Mouse (Mus musculus): Measurements from ENCODE around the gene Wnt5b.

Wnt5b gene

DNA sequence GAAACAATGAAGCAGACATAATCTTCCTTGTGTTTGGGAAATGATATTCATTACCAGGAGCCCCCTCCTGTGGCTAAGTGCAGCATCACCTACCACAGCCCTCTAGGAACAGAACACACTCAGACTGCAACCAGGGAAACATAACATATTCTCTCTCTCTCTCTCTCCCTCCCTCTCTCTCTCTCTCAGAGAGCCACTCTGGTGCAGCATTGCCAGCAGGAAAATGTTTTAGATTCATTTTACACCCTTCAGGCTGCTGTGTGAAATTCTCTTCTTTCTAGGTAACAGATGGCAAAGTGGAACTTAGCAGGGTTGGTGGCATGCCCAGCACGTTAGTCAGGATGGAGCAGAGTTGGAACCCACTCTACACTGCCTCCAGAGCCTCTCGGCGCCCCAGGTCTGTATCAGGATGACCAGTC lies 22.7 kb downstream of the Wnt5b start:
- DNase-seq: no peak

DNA sequence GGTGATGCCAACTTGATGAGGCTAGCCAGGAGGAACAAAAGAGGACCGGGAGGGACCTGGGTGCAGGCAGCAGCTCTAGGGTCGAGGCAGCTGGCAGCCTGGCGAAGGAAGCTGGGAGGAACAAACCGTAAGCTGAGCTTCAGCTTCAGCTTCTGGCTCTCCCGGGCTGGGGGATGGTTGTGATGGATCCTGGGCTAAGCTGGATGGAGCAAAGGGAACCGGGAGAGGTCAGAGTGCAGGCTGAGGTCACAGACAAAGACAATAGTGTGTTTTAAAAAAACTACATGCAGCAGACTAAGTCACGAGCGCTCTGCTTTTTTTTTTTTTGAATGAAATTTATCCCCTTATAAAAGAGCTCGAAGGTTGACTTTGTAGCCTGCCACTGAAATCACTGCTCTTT lies 23.4 kb downstream of the Wnt5b start:
- no peak for DNase-seq

DNA sequence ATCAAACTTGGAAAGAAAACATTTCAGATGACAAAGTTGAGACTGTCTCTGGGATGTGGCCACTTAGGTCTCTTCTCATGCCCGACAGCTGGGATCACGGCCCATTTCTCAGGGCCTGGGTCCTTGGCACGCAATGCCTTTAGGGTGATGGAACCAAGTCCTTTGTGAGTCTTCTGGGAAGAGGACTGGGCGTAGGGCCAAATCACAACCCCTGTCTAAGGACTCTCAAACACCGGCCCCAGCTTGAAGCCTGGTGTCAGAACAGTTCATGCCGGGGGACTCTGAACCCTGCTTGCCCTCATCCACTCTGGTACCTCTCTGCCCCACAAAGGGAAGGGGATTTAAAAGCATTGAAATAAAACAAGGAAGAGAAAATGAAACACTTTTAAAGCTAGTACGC lies 30.1 kb downstream of the Wnt5b start:
- DNase-seq: no peak

DNA sequence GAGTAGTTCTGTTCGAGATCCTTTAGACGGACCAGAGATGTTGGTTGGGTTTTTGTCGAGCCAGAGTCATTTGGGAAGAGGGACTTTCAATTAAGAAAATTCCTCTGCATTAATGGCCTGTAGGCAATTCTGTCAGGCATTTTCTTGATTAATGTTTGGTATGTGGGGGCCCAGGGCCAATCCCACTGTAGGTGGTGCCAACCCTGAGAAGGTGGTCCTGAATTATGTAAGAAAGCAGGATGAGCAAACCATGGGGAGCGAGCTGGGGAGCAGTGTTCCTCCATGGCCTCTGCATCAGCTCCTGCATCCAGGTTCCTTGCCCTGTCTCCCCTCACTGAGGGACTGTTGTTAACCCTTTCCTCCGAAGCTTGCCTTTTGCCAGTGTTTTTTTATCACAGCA lies 30.7 kb downstream of the Wnt5b start:
- no peak for DNase-seq

DNA sequence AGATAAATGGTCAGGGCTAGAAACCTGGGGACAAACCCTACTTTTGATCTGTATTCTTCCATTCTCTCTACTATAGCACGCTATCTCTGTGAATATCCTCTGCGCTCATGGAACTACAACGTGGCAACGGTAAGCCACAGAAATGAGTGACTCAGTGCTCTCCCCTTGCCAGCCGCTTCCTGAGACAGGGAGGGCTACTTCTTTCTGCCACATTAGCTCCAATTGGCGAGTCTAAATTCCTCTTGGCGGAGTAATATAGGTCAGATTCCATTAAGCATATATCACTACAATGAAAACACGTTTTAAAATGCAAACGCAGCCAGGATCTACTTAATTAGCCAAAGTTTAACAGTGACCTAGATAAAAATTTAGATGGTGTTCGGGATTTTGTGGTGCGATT lies 31.4 kb downstream of the Wnt5b start:
- no peak for DNase-seq

DNA sequence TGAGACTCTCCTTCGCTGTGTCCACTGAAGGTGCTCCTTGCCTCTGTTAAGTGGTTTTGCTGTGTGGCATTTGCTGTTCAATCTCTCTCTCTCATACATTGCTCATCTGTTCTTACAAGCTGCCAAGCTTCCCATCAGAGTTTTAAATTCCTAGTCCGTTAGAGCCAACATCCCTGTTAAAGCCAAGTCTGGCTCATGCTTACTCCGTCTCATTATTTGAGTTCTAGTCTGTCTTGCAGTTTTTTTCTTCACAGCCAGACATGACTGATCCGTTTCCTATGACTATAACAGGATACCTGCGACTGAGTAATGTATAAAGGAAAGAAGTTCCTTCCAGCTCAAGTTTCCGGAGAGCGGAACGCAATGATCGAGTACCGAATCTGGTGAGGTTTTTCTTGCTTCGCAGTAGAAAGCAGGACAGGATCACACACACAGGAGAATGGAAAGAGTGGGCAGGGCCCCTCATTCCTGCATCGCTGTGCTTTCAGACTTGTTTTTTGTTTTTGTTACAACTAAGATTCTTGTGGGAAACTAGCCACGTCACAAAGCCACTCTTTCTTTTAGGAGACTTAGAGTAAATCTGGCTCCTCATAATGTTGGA lies 34.6 kb downstream of the Wnt5b start:
- DNase-seq: no peak

DNA sequence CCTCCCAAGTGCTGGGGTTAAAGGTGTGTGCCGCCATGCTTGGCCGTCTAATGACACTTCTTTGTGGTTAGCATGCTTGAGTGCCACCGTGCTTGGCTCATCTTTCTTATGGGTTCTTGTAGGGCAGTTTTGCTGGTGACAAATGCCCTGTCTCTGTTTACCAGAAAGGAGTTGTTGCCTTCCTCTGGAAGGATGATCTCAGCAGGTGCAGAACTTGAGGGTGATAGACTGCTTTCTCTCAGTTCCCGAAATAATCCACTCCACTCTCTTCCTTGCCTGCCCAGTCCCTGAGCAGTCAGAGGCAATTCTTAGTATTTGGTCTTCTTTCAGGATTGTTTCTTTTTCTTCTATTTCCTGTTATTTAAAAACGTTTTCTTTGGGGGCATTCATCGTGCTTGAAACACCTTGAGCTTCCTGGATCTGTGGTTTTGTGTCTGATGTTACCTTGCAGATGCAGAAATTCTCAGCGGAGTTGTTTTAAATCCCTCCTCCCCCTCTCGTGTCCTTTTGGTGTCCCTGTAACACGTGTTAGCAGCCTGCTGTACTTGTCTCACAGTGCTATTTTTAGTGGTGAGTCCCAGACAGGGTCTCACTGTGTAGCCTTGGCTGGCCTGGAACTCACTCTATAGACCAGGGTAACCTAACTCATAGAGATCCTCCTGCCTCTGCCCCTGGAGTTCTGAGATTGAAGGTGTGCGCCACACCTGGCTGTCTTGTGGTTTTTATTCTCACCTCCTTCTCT lies 35.3 kb downstream of the Wnt5b start:
- DNase-seq: no peak

DNA sequence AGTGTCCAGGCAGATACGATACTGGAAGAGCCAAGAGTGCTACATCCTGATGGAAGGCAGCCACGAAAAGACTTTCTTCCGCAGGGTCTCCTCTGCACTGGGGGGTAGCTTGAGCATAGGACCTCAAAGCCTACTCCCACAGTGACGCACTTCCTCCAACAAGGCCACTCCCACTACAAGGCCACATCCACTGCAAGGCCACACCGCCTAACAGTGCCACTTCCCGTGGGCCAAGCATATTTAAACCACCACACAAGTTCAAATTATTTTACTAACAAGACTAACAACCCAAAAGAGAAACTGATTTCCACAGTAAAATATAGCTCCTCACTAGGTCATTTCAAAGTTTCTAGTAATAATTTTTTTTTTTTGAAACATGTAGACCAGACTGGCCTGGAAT lies 35.9 kb downstream of the Wnt5b start:
- DNase-seq: no peak

DNA sequence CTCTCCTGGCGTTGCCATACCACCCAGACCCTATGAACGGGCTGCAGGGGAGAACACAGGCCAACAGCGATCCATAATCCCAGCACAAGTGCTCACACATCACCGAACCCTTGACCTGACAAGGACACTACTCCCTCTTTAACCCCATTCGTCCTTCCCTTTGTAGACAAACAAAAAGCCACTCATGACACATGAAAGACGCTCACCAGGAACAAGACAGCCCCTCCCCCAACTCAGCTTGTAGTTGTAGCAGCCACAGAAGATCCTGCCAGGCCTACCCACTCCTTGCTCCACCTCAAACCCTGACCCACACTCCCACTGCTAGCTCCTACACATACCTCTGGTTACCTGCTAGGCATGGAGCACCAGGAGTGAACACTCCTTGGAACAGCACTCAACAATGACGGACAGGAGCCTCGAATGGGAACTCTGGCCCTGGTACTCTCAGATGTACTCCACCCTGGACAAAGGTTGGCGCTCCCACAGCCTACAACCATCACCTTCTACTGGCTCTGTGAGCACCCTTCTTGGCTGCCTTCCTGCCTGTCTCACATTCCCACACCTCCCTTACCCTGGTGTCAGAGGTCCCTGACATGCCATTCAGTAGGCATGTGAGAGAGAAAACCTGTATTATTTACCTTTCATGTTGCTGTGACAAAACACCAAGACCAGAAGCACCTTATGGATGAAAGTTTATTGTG lies 38.5 kb downstream of the Wnt5b start:
- peak; percentile 34 for DNase-seq

DNA sequence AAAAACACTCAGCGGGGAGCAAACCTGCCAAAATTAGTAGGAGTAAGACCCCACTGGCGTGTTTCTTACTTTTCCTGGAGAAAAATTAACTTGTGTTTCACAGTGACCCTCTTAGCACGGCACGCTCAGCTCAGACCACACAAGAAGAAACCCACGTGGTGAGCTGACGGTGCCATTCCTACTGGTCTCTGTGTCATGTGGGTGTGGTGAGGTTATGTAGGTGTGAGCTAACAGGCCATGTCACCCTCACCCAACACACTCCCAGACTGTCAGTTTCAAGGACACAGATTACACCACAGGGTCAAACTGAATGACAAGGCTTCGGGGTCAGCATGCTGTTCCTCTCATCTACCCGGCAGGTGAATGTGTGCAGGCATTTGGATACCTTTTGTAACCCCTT lies 39.4 kb downstream of the Wnt5b start:
- no peak for DNase-seq

DNA sequence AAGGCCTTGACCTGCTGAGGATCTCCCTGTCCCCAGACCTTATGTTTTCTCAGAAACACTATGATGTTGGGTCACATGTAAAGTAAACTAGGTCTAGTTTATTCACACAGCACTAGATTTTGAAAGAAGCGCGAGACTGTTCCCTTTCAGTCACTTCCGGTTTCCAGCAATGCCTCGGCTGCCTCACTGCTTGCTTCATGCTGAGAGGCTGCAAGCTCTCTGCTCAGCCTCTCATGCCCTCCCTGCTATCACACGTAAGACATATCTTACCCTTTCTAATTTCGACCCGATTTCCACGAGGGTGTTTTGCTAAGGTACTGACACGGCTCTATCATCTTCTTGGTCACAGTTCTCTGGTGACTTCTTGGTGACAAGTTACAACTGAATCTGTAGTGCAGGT lies 42.1 kb downstream of the Wnt5b start:
- DNase-seq: no peak

DNA sequence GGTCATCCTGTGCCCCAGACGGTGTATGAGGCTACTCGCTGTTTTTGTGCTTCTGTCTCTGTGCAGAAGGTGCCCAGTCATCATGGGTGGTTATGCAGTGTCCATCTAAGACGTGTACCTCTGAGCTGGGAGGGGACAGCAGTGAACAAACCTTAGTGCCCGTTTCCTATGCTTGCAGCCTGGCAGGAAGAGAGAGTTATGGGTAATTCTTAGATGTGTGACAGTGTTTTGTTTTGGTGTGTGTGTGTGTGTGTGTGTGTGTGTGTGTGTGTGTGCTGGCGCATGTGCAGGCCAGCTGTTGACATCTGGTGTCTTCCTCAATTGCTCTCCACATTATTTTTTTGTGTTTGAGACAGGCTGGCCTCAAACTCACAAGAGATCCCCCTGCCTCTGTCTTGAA lies 44.1 kb downstream of the Wnt5b start:
- DNase-seq: no peak

DNA sequence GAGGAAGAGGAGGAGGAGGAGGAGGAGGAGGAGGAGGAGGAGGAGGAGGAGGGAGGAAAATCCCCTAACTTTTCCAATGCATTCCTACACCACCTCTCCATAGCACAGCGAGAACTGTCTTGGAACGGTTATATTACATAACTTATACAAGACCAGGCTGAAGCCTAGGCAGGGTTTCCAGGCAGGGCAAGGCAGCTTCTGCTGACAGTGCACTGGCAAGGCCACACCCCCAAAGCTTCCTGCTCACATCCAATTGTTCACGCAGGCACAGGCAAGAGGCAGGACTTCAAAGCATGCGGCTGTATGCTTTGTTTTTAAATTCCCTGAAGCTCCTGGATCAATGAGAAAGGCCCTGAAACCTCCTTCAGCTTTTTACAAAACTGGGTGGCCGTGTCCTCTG lies 44.9 kb downstream of the Wnt5b start:
- peak; percentile 49 for DNase-seq

DNA sequence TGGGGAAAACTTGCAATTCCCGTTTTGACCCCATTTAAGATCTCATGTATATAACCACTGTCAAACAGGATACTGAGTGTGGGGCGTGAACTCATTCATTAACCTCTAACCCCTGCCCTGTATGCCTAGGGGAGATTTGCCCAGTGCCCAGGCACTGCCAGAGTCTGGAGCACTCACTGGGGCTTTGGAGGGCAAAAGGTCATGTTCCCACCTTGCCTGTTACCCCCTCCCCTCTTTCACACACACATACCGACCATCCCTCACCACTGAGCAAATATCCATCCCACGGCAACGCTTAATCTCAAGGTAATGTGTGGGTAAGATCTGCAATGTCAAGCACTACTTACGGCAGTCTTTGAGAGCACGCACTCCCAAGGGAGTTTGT lies 51.5 kb downstream of the Wnt5b start:
- no peak for DNase-seq

DNA sequence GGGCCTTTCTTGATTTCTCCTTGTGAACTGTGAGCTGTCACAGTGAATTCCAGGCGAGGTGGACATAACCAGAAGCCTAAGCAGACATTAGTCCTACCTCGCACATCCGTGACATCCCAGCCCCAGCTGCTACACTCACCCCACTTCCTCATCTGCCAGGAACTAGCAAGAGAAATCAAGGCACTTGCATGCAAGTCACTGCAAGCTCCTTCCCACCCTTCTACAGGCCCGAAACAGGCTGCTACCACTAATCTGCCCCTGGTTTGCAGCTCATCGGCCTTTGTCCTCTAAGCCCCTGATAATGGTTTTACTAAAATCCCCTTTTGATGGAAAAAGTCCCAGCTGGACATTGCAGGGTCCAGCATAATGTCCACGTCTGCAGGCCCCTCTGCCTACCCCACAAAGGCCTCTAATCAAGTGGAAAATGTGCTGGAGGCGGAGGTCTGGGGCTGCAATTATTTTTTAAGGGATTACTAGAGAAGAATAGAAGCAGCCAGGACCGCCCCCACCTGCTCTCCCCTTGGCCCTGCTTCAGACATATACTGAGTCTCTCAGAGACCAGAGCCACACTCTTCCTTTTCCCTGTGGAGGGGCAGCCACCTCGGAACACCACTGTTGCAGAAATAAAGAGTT lies 52.0 kb downstream of the Wnt5b start:
- DNase-seq: no peak

DNA sequence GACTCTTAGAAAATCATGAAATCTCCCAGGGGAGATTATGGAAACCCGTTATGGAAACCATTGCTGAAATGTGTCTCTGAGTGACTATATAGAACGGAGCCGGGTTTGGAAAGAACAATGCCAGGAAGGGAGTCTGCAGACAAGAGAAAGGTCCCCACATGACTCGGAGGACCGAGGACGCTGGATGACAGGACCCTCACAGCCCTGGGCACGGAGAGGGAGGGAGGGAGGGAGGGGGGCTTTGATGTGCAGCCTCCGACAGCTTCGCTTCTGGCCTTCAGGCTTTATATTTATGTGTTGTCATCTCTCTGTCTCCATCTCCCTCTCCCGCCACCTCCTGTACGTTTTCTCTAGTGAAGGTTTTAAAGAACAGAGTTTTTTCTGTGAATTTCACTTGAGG lies 53.1 kb downstream of the Wnt5b start:
- no peak for DNase-seq

DNA sequence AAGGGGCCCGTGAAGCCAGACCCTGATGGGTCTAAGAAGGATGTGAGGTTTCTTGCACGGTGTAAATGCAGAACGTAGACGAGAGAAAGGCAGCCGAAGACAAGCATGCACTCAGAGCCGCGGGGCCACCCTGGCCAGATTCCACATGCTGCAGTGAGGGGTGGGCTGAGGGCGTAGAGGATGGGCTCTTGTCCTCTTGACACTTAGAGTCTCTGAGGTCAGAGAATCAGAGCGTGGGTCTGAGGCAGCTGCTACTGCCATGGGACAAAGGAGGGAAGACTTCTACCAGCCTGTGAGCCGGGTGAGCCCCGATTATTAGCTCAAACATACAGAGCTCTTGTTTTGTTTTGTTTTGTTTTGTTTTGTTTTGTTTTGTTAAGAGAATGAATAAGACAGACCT lies 53.6 kb downstream of the Wnt5b start:
- no peak for DNase-seq

DNA sequence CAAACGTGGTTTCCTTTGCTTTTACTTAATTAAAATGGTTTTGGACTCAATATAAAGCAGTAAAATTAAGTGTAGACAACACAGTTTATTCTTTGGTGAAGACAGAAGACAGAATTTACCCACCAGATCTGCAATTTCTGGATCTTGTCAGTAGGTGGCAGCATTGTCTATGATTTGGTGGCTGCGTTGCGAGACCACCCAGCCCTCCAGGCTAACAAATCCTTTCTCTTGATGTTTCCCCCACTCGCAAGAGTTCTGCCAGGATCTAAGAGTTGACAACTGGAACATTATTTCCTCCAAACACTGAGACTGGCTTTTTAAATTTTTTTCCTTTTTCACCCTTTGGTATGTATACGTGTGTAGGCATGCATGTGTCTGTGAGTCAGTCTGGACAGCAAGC lies 54.4 kb downstream of the Wnt5b start:
- DNase-seq: no peak

DNA sequence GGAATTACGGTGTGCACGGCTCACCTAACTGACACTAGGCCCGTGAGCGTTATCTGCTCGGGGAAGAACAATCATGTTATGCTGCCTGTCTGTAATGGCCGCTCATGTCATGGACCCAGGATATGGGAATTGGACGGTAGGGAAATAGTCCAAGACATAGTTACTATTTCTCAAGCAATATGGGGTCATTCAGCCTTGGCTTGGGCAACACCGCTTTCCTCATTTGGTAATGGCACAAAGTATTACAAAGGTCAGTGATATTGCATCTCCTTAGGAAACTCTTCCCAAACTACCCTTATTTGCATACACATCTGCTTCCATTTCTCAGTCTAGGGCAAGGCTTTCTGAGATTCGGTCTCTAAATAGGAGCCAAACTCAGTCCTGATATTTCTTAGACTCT lies 56.5 kb downstream of the Wnt5b start:
- no peak for DNase-seq

DNA sequence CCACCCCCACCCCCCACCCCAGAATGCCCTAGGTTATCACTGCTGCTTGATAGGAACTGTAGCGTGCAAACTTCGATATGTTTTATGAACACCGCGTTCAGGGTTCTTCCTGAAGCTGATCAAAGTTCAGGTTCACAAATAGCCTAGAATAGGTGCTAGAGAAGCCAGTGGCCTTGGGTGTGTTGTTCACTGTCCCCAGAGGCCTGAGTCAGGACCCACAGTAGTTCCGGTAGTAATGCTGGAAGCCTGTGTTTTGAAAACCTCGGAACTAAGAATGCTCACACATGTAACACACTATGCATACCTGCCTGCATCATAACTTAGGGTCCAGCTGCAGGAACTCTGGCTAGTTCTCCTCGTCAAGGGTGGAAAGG lies 57.1 kb downstream of the Wnt5b start:
- no peak for DNase-seq

DNA sequence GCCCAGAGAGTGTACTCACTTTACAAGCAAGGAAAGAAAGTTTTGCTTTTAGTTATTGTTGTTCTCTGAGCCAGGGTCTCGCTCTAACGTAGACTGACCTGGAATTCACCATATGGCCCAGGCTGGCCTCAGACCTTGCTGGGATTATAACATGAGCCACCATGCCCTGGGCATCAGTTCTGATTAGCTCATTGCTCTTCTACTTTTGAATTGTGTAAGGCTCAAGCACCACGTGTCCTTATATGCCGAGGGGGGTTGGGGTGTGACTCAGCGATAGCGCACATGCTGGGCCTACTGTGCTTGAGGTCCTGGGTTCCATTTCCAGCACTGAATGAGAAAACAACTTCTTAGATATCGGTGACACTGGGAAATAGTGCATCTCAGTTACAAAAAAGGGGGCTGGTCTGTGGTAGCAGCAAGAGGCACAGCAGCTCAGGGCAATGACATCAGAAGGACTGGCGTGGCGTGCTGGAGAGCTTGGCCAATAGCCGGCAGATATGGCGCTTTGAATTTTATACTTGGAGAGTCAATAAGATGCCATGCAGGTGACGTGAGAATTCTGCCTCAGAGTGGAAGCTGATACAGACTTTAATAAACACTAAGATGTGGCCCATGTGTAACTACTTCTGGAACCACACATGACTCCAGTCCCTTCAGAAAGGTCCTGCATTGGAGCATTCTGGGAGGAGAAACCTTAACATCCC lies 57.6 kb downstream of the Wnt5b start:
- no peak for DNase-seq

DNA sequence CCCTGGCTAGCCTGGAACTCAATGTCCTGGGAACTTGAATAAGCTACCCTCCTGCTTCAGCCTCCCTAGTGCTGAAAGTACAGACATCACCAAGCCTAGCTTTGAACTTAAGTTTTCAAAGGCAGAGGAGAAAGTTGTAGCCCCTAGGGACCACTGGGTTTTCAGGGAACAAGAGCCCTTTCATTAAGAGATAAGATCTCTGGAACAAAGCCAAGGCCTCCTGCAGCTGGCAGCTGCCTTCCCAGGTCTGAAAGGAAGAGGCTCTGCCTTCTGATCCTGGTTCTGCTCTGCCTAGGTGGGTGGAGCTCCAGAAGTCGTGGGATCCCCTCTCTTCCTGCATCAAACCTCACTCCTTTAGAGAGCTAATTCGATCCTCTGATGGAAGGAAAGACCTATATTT lies 58.7 kb downstream of the Wnt5b start:
- no peak for DNase-seq

DNA sequence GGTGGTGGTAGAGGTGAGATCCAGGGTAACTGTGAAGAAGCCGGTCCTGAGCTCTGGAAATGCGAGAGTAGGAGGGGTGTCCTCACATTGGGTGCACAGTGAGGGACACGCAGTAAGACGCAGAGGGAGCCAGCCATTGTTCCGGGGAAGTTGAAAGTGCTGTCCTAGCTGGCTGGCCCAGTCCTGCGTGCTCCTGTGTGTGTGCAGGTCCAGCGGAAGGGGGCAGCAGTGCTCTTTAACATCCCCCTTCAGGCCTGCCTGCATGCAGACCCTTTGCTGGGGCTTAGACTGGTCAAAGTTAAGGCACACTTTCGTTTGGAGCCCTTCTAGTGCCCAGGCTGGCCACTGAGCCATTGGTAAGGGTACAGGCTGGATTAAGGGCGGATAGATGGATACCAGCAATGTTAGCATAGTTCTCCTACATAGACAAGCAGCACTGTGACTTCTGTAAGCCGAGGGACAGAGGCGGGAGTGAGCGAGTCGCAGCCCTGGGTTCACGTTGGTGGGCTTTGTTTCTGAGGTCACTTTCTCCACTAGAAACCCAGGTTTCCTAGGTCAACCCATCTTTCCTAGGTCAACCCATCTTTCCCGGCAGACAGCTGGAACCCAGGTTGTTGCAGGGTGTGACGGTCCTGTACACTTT lies 61.1 kb downstream of the Wnt5b start:
- peak; percentile 51 for DNase-seq

All from kidney, adult 18-20 months (tissue).